Mouse (Mus musculus) hindbrain, embryonic 16.5 days (tissue): ENCODE measurements around the gene Eepd1. TPM values are rescaled to one million over a fixed set of nuclear protein-coding genes. Genes with fewer than 3 reads are reported as not detected.

ENCODE experiments used
- ATAC-seq: fragments of 200-750 bp; cut with Nextera tagmentation; 2 replicates; pipeline ENCODE4 v1.8.0; 2017; ENCODE audit warnings: moderate TSS enrichment, moderate library complexity
- H3K27ac ChIP-seq: fragments of 300-500 bp; sonication (generic); 2 replicates; pipeline ENCODE4 v1.5.1; 2014; ENCODE audit warnings: low read depth, mild to moderate bottlenecking, control low read depth, low read length, moderate library complexity
- H3K27me3 ChIP-seq: fragments of 300-500 bp; sonication (generic); replicated peaks from 2 replicates; pipeline ENCODE4 v1.6.1; 2014; ENCODE audit warnings: low read length; ENCODE audit not compliant: control insufficient read depth, insufficient read depth
- H3K36me3 ChIP-seq: fragments of 300-500 bp; sonication (generic); 2 replicates; pipeline ENCODE4 v1.6.1; 2014; ENCODE audit warnings: mild to moderate bottlenecking, low read length, moderate library complexity, mixed read lengths; ENCODE audit not compliant: control insufficient read depth, insufficient read depth
- H3K4me1 ChIP-seq: fragments of 300-500 bp; sonication (generic); 2 replicates; pipeline ENCODE4 v1.6.1; 2014; ENCODE audit warnings: low read depth, low read length; ENCODE audit not compliant: control insufficient read depth, insufficient read depth
- H3K4me2 ChIP-seq: fragments of 300-500 bp; sonication (generic); 2 replicates; pipeline ENCODE4 v1.6.1; 2014; ENCODE audit warnings: mild to moderate bottlenecking, low read length, control low read depth, moderate library complexity
- H3K4me3 ChIP-seq: fragments of 300-500 bp; sonication (generic); 2 replicates; pipeline ENCODE4 v1.5.1; 2014; ENCODE audit warnings: mild to moderate bottlenecking, low read length, control low read depth, moderate library complexity
- H3K9ac ChIP-seq: fragments of 300-500 bp; sonication (generic); 2 replicates; pipeline ENCODE4 v1.6.1; 2014; ENCODE audit warnings: low read depth, mild to moderate bottlenecking, control low read depth, low read length, moderate library complexity
- H3K9me3 ChIP-seq: fragments of 300-500 bp; sonication (generic); 2 replicates; pipeline ENCODE4 v1.6.1; 2014; ENCODE audit warnings: mild to moderate bottlenecking, low read length, moderate library complexity; ENCODE audit not compliant: control insufficient read depth
- WGBS: fragments of 180-500 bp; shearing (Covaris S2); extraction: QIAGEN DNeasy Blood & Tissue Kit; methylation state at CpG from one replicate; pipeline ENCODE4 v1.1.7; 2014; 5-methylcytosine and 5-hydroxymethylcytosine counted together
- polyA plus RNA-seq: library from polyadenylated mRNA; unstranded; fragments of >200 nt; fragmentation: Nextera tagmentation; extraction: Ambion mirVana; gene quantifications from 2 replicates; pipeline ENCODE4 v1.2.1, GENCODE M21; 2015

Eepd1 gene
- polyA plus RNA-seq, 1 experiment from 2014 or later = 15.6 TPM

DNA sequence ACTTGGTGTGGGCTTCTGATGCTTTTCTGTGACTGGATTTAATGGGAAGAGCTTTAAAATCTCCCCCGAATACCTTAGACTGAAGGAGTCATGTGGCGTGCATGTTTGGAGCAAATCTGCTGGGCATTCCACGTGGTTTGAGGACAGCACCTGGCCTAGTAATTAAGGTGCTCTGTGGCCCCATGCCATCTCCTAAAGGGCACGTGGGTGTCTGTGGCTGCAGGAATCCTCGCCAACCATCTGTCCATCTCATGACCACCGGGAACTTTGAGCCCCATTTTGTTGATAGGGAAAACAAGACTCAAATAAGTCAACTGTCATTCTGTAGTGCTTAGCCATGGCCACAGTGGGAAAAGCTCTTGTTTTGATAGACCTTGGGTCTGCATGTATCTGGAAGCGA lies 39.5 kb downstream of the Eepd1 start:
- no peak for ATAC-seq
- Histone ChIP-seq H3K4me2 (no peak overlapping the region), H3K4me1 (peaks cover 5% of the 10 kb centered on the region; the same call in 1 of the 2 replicates)

DNA sequence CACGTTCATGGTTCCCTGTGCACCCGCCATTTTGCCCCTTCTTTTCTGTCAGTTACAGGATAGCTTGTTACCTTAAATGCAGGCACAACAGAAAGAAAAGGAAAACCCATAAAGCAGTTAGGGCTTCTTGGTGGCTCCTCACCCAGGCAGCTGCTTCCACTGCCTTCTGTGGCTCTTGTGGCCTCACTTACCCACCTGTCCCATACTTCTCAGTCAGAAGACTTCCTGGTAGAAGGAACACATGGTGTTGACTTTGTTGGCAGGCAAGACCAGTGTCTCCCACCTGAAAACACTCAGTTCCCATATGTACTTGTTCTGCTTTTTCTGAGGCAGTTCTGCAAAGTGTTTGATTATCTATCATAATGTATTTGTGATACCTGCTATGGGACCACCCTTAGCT lies 40.5 kb downstream of the Eepd1 start:
- Histone ChIP-seq H3K9ac (no peak overlapping the region), H3K9me3 (no peaks in the 10 kb centered on the region), H3K27me3 (no peaks in the 10 kb centered on the region), H3K4me2 (no peak overlapping the region), H3K4me1 (peaks cover 5% of the 10 kb centered on the region; the same call in 1 of the 2 replicates), H3K27ac (no peak overlapping the region), H3K36me3 (no peaks in the 10 kb centered on the region), H3K4me3 (no peak overlapping the region)
- 94% methylated on average over 2 of the region's 2 CpGs for WGBS
- ATAC-seq = no peak

More for the DNA sequence above, 39.5 kb downstream of the Eepd1 start:
- H3K4me3 ChIP-seq = no peak overlapping the region
- no peak overlapping the region for H3K9ac ChIP-seq
- WGBS = 86% methylated on average over 7 of the region's 7 CpGs
- no peaks in the 10 kb centered on the region for H3K27me3 ChIP-seq
- H3K9me3 ChIP-seq = no peaks in the 10 kb centered on the region
- no peak overlapping the region for H3K27ac ChIP-seq
- no peaks in the 10 kb centered on the region for H3K36me3 ChIP-seq

DNA sequence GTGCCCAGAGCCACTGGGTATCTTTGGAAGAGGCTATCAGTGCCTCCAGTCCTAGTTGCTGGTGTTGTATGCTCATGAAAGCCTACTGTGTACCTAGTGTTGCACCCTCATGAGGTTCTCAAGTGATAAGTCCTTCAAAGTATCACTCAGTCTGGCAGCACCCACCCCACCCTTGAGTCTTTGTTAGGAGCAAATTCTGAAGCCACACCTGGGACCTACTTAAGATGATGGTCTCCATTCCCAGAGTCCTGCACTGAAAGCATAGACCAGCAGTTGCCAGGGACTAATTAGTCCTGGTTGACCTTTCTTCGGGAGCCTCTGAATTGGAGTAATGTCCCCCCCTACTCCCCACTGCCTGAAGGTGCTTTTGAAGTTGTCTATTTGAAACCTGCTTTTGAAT lies 45.2 kb downstream of the Eepd1 start:
- Histone ChIP-seq H3K4me3 (no peak overlapping the region), H3K9ac (no peak overlapping the region), H3K4me1 (no peaks in the 10 kb centered on the region; the same call in 1 of the 2 replicates), H3K9me3 (no peaks in the 10 kb centered on the region), H3K27ac (no peak overlapping the region), H3K36me3 (no peaks in the 10 kb centered on the region), H3K27me3 (no peaks in the 10 kb centered on the region), H3K4me2 (no peak overlapping the region)
- no peak for ATAC-seq
- WGBS = 54% methylated on average over 1 of the region's 1 CpGs

DNA sequence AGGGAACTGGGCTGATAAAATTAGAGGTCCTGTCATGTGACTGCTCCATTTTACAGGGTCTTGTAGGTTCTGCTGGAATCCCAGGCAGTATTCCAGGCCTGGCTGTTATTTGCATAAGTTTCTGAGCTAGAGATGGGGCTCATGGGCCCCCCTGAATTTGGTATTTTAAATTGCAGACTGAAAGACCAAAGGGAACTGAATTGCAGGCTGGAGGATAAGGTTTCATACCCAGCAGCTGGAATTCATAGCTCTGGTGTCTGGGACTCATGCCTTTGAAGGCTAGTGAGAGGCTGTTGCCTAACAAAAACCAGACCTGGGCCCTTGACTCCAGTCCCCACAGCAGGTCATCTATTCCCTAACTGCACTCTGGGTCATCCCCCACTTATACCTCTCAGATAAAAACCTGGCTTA lies 45.6 kb downstream of the Eepd1 start:
- Histone ChIP-seq H3K4me2 (no peak overlapping the region), H3K9ac (no peak overlapping the region), H3K36me3 (no peaks in the 10 kb centered on the region), H3K4me3 (no peak overlapping the region), H3K27ac (no peak overlapping the region), H3K4me1 (no peaks in the 10 kb centered on the region; the same call in 1 of the 2 replicates), H3K27me3 (no peaks in the 10 kb centered on the region), H3K9me3 (no peaks in the 10 kb centered on the region)
- ATAC-seq = no peak

DNA sequence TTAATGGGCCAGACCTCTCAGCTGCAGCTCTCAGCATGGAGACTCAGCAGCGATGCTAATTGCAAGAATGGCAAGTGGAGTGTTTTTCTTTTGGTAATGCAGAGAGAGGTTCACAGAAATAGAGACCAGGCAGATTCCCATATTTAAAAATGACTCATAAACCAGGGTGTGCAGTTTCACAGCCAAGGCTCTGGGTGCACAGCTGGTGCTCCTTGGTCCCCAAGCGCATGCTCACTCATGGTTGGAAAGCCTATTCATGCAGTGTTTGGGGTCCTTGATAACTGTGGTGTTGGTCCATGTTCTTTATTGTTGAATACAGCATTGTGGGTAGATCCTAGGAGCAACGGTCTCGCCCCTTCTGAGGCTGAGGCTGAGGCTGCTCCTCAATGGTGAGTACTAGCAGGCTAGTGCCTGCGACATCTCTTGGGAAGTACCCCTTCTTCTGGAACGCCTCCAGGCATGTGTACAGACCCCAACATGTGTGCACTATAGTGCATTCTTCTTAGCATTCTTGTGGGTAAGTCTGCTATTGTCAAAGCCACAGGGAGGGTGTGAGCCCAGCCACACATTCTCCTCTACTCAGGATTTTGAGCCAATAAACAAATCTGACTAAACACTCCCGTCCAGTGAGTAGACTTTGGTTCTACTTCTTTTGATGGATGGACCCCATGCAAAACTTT lies 46.2 kb downstream of the Eepd1 start:
- ATAC-seq = no peak; the same call in 1 of the 2 replicates
- H3K4me1 ChIP-seq = no peaks in the 10 kb centered on the region; the same call in 1 of the 2 replicates
- H3K9ac ChIP-seq = no peak overlapping the region
- no peak overlapping the region; the same call in 1 of the 2 replicates for H3K27ac ChIP-seq
- H3K4me3 ChIP-seq = no peak overlapping the region
- H3K4me2 ChIP-seq = no peak overlapping the region
- no peaks in the 10 kb centered on the region for H3K36me3 ChIP-seq
- no peaks in the 10 kb centered on the region for H3K9me3 ChIP-seq
- WGBS = 62% methylated on average over 7 of the region's 7 CpGs
- H3K27me3 ChIP-seq = no peaks in the 10 kb centered on the region

DNA sequence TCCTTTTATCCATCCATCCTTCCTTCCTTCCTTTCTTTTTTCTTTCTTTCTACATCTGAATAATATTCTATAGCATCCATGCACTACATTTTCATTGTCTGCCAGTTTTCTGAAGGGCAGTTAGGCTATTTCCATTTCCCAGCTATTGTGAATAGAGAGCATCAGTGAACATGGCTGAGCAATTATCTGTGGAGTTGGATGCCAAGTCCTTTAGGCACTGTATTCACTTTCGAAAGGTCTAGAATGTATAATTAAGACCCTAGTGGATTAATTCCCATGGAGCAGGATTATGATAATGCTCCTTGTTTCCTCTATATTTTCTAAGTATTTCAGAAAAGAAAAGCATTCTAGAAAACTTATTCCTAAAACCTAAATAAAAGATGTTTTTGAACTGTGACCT lies 50.3 kb downstream of the Eepd1 start:
- Histone ChIP-seq H3K27me3 (no peaks in the 10 kb centered on the region), H3K36me3 (no peaks in the 10 kb centered on the region), H3K4me1 (no peaks in the 10 kb centered on the region; the same call in 1 of the 2 replicates), H3K4me3 (no peak overlapping the region), H3K9me3 (no peaks in the 10 kb centered on the region), H3K9ac (no peak overlapping the region), H3K27ac (no peak overlapping the region), H3K4me2 (no peak overlapping the region)
- WGBS = 30% methylated on average over 1 of the region's 1 CpGs
- ATAC-seq = no peak

DNA sequence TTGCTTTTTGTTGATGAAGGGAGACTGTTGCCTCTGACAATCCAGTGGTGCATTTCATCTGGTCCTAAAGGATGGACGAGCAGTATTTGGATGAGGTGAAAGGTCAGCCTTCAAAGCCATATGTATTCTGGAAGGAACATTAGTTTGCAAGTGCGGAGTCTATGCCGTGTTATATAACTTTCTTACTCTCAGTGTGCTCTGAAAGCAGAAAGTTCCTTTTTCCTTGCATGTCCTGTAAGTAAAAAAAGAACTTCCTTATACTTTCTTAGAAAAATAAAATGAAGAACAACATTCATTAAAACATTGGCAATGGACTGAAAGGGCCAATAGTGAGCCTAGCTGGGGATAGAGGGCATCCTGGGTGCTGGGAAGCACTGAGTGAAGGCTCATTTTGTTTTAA lies 50.8 kb downstream of the Eepd1 start:
- no peak overlapping the region for H3K27ac ChIP-seq
- H3K36me3 ChIP-seq = no peaks in the 10 kb centered on the region
- no peaks in the 10 kb centered on the region for H3K9me3 ChIP-seq
- H3K4me1 ChIP-seq = no peaks in the 10 kb centered on the region; the same call in 1 of the 2 replicates
- no peak overlapping the region for H3K4me3 ChIP-seq
- no peak overlapping the region for H3K9ac ChIP-seq
- ATAC-seq = no peak
- 57% methylated on average over 3 of the region's 3 CpGs for WGBS
- H3K4me2 ChIP-seq = no peak overlapping the region
- no peaks in the 10 kb centered on the region for H3K27me3 ChIP-seq

DNA sequence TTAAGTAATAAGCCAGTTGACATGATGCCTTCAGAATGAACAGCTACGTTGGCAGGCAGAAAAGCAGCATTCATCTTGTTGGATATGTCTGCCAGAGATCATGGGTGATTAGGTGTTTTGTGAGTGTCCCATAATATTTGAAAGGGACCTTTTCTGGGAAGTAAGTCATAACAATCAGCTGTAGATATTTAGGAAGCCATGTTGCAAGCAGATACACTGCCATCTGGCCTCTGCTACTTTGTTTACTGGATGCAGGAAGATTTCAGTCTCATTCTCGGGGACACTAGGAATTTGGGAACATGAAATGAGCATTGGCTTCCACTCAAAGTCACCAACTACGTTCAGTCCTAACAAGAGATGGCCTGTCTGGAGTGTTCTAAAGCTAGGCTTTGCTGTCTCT lies 54.1 kb downstream of the Eepd1 start:
- no peaks in the 10 kb centered on the region for H3K9me3 ChIP-seq
- H3K36me3 ChIP-seq = no peaks in the 10 kb centered on the region
- H3K27me3 ChIP-seq = no peaks in the 10 kb centered on the region
- H3K27ac ChIP-seq = no peak overlapping the region
- 75% methylated on average over 3 of the region's 3 CpGs for WGBS
- H3K4me1 ChIP-seq = no peaks in the 10 kb centered on the region
- H3K4me3 ChIP-seq = no peak overlapping the region
- H3K4me2 ChIP-seq = no peak overlapping the region
- no peak overlapping the region for H3K9ac ChIP-seq
- ATAC-seq = no peak

DNA sequence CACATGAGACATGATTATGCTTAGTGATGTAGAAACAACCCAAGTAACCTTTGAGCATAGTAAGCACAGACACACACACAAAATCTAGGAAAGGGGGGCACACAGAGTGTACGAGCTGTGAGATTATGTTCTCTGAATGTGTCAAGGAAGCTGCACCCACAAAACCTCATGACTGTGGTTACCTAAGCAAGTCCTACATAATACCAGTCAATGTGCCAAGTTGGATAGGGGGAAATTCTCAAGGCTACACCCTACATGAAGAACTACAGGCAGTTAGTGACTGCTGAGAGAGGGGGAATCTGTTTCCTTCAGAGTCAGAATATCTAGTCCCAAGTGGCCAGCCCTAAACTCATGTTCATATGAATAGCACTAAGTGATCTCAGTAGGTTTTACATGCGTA lies 58.1 kb downstream of the Eepd1 start:
- no peak for ATAC-seq
- H3K36me3 ChIP-seq = no peaks in the 10 kb centered on the region
- 85% methylated on average over 2 of the region's 2 CpGs for WGBS

More for the DNA sequence above, 58.1 kb downstream of the Eepd1 start:
- no peaks in the 10 kb centered on the region for H3K4me1 ChIP-seq
- no peak overlapping the region for H3K4me3 ChIP-seq
- no peak overlapping the region for H3K4me2 ChIP-seq
- no peak overlapping the region for H3K27ac ChIP-seq
- no peaks in the 10 kb centered on the region for H3K9me3 ChIP-seq
- H3K9ac ChIP-seq = no peak overlapping the region
- no peaks in the 10 kb centered on the region for H3K27me3 ChIP-seq
